In genomic region chr5:101668028-101668427, GRCm38 (mm10) we compare ENCODE assay signal across 26 mouse cellular contexts. TPM values are rescaled to one million over a fixed set of nuclear protein-coding genes. Genes with fewer than 3 reads are reported as not detected.
A peak's percentile ranks its signal among the peaks of the same experiment; 100 is the strongest.
DNase-seq lines count a peak whose midpoint lies in the region; ATAC-seq and TF ChIP-seq lines count a peak whose summit lies in the region.
"Had no signal": no experiment of that assay in that cellular context is flagged by ENCODE, and none has a peak within 500 bp of the region (broad histone marks: within the 10 kb centered on the region; RNA-seq: fewer than 3 reads in every experiment).

No protein-coding gene starts in this region.

- H3K9ac ChIP-seq in midbrain, embryonic 11.5 days (ENCODE audit: low read length), result no peak overlapping the region
- no peak overlapping the region for H3K9ac ChIP-seq in midbrain, embryonic 13.5 days (replicated peaks)
- H3K9ac ChIP-seq: embryonic facial prominence, embryonic 12.5 days; forebrain, embryonic 12.5 days; liver, embryonic 15.5 days; lung, embryonic 15.5 days had no signal

- H3K4me2 ChIP-seq in midbrain, embryonic 11.5 days, result peak overlapping the region; percentile 15; the same call in 1 of the 2 replicates
- no peak overlapping the region for H3K4me2 ChIP-seq in midbrain, embryonic 13.5 days (replicated peaks)
- H3K4me2 ChIP-seq: embryonic facial prominence, embryonic 12.5 days; forebrain, embryonic 12.5 days; liver, embryonic 15.5 days; lung, embryonic 15.5 days had no signal

- no peak overlapping the region for H3K27ac ChIP-seq in midbrain, embryonic 11.5 days (ENCODE audit: low read depth, low read length)
- H3K27ac ChIP-seq in midbrain, embryonic 13.5 days, result no peak overlapping the region
- H3K27ac ChIP-seq: embryonic facial prominence, embryonic 12.5 days; forebrain, embryonic 12.5 days; liver, embryonic 15.5 days; lung, embryonic 15.5 days had no signal

- no peaks in the 10 kb centered on the region for H3K9me3 ChIP-seq in midbrain, embryonic 11.5 days (ENCODE audit: control insufficient read depth, low read length)
- H3K9me3 ChIP-seq in midbrain, embryonic 13.5 days, result no peaks in the 10 kb centered on the region
- no peaks in the 10 kb centered on the region for H3K9me3 ChIP-seq in E14TG2a.4 (ENCODE audit: low read length)
- H3K9me3 ChIP-seq: embryonic facial prominence, embryonic 12.5 days; forebrain, embryonic 12.5 days; liver, embryonic 15.5 days; lung, embryonic 15.5 days had no signal

- peaks cover 66% of the 10 kb centered on the region for H3K27me3 ChIP-seq in midbrain, embryonic 11.5 days (ENCODE audit: control insufficient read depth, insufficient read depth, low read length)
- peaks cover 81% of the 10 kb centered on the region for H3K27me3 ChIP-seq in midbrain, embryonic 13.5 days
- H3K27me3 ChIP-seq in E14TG2a.4 (ENCODE audit: insufficient read depth, low read length), result peaks cover 76% of the 10 kb centered on the region

- ATAC-seq in midbrain, embryonic 11.5 days (ENCODE audit: low FRiP score), result no peak
- no peak for ATAC-seq in midbrain, embryonic 13.5 days

- H3K36me3 ChIP-seq in midbrain, embryonic 11.5 days (ENCODE audit: control insufficient read depth, insufficient read depth, low read length), result no peaks in the 10 kb centered on the region
- no peaks in the 10 kb centered on the region for H3K36me3 ChIP-seq in midbrain, embryonic 13.5 days
- H3K36me3 ChIP-seq in E14TG2a.4 (ENCODE audit: insufficient read depth, low read length), result no peaks in the 10 kb centered on the region
- H3K36me3 ChIP-seq: embryonic facial prominence, embryonic 12.5 days; forebrain, embryonic 12.5 days; liver, embryonic 15.5 days; lung, embryonic 15.5 days had no signal

- TF ChIP-seq CTCF in E14TG2a.4 (conservative IDR thresholded peaks at IDR 0.05; ENCODE audit: low read length), result no peak

- no peak overlapping the region for H3K4me3 ChIP-seq in midbrain, embryonic 11.5 days (ENCODE audit: low read depth, low read length)
- no peak overlapping the region for H3K4me3 ChIP-seq in midbrain, embryonic 13.5 days (replicated peaks)
- 0 out of 2 replicates have a peak overlapping the region, but pooled peaks have one; percentile 3 for H3K4me3 ChIP-seq in E14TG2a.4 (replicated peaks; ENCODE audit: low read length)
- H3K4me3 ChIP-seq: embryonic facial prominence, embryonic 12.5 days; forebrain, embryonic 12.5 days; liver, embryonic 15.5 days; lung, embryonic 15.5 days; myocyte had no signal

- peaks cover 21% of the 10 kb centered on the region for H3K4me1 ChIP-seq in midbrain, embryonic 11.5 days (ENCODE audit: control insufficient read depth, insufficient read depth, low read length)
- peaks cover 31% of the 10 kb centered on the region for H3K4me1 ChIP-seq in midbrain, embryonic 13.5 days (replicated peaks)
- peaks cover 22% of the 10 kb centered on the region for H3K4me1 ChIP-seq in E14TG2a.4 (replicated peaks; ENCODE audit: low read depth, low read length)

- 2% methylated on average over 15 of the region's 15 CpGs for WGBS in midbrain, embryonic 11.5 days
- WGBS in midbrain, embryonic 13.5 days, result 1% methylated on average over 15 of the region's 15 CpGs

- DNase-seq in embryo, embryonic 10.5 days (ENCODE audit: low spot score), result peak; percentile 43
- DNase-seq in embryo, embryonic 11 days, result no peak
- DNase-seq in midbrain, embryonic 11.5 days (ENCODE audit: low spot score, missing footprints), result peak; percentile 90
- DNase-seq in neural tube, embryonic 10.5 days (ENCODE audit: extremely low spot score, low spot score), result peak; percentile 56
- no peak for DNase-seq in spleen, postnatal 14 days (ENCODE audit: low spot score in 2 of 2)
- no peak for DNase-seq in cerebellum, postnatal 14 days
- DNase-seq: adrenal gland, postnatal 10 days; cerebellum, adult 18-20 months; cerebellum, postnatal 36 days; gastrocnemius, postnatal 36 days; heart, postnatal 4 days; kidney, adult 2 months; kidney, postnatal 10 days; left cerebral cortex, postnatal 4 days; liver; lung, postnatal 4 days; right cerebral cortex, adult 18-20 months; thymus, postnatal 14 days had no signal

RNA-seq across cellular contexts. Expression of gene Nkx6-1, which starts 3.2 kb away (rescaled TPM):
- polyA plus RNA-seq in midbrain, embryonic 11.5 days (2014; fragmentation: Nextera tagmentation; extraction: Ambion mirVana), result 9.3 and 10.5 TPM in 2 replicates
- polyA plus RNA-seq in midbrain, embryonic 13.5 days (2015; fragmentation: Nextera tagmentation; extraction: Ambion mirVana), result 2.2 and 3.5 TPM in 2 replicates
- polyA plus RNA-seq: liver, embryonic 15.5 days; myocyte; small intestine, adult 2 months had no signal

Comparison
In these comparisons a context has a peak if more than half of its experiments do, and no peak if none do; other contexts are left out.
1. DNase-seq: peak in embryo, embryonic 10.5 days (single experiment), midbrain, embryonic 11.5 days (single experiment) and neural tube, embryonic 10.5 days (single experiment); none in embryo, embryonic 11 days (single experiment), spleen, postnatal 14 days (0 of 2) and cerebellum, postnatal 14 days (0 of 2).